ENCODE assay signal across 12 mouse cellular contexts in genomic region chr2:180359062-180359461, GRCm38 (mm10). TPM values are rescaled to one million over a fixed set of nuclear protein-coding genes. Genes with fewer than 3 reads are reported as not detected.
A peak's percentile ranks its signal among the peaks of the same experiment; 100 is the strongest.
DNase-seq lines count a peak whose midpoint lies in the region; ATAC-seq lines count a peak whose summit lies in the region.
"Had no signal": no experiment of that assay in that cellular context is flagged by ENCODE, and none has a peak within 500 bp of the region (broad histone marks: within the 10 kb centered on the region; RNA-seq: fewer than 3 reads in every experiment).

No protein-coding gene starts in this region.

- 8% methylated on average over 4 of the region's 4 CpGs for WGBS in hindbrain, embryonic 11.5 days
- WGBS in hindbrain, embryonic 13.5 days, result 11% methylated on average over 4 of the region's 4 CpGs
- 2% methylated on average over 4 of the region's 4 CpGs for WGBS in heart, embryonic 13.5 days
- WGBS in forebrain, embryonic 11.5 days, result 4% methylated on average over 4 of the region's 4 CpGs
- WGBS in kidney, embryonic 14.5 days, result 8% methylated on average over 4 of the region's 4 CpGs

- no peak for ATAC-seq in hindbrain, embryonic 11.5 days (ENCODE audit: low FRiP score)
- no peak for ATAC-seq in hindbrain, embryonic 13.5 days (ENCODE audit: low FRiP score)
- peak; percentile 43; the same call in 1 of the 2 replicates for ATAC-seq in heart, embryonic 13.5 days (ENCODE audit: extremely low read depth, insufficient number of reproducible peaks, low FRiP score, low TSS enrichment)
- no peak for ATAC-seq in forebrain, embryonic 11.5 days (replicated peaks; ENCODE audit: low FRiP score)
- ATAC-seq in kidney, embryonic 14.5 days (ENCODE audit: low FRiP score, low TSS enrichment), result no peak

- no peak overlapping the region for H3K27ac ChIP-seq in hindbrain, embryonic 11.5 days (ENCODE audit: low read depth, low read length)
- H3K27ac ChIP-seq in hindbrain, embryonic 13.5 days, result no peak overlapping the region
- no peak overlapping the region for H3K27ac ChIP-seq in heart, embryonic 13.5 days (replicated peaks)
- no peak overlapping the region for H3K27ac ChIP-seq in forebrain, embryonic 11.5 days (ENCODE audit: low read depth, low read length)
- no peak overlapping the region for H3K27ac ChIP-seq in kidney, embryonic 14.5 days (ENCODE audit: low read depth, low read length)
- H3K27ac ChIP-seq: embryonic facial prominence, embryonic 15.5 days; liver, embryonic 15.5 days had no signal

- no peaks in the 10 kb centered on the region for H3K27me3 ChIP-seq in hindbrain, embryonic 11.5 days (ENCODE audit: control insufficient read depth, insufficient read depth, low read length)
- peaks cover 15% of the 10 kb centered on the region; the same call in 1 of the 2 replicates for H3K27me3 ChIP-seq in hindbrain, embryonic 13.5 days
- H3K27me3 ChIP-seq in heart, embryonic 13.5 days (replicated peaks), result peaks cover 1% of the 10 kb centered on the region; the same call in 1 of the 2 replicates
- H3K27me3 ChIP-seq in forebrain, embryonic 11.5 days (ENCODE audit: control insufficient read depth, insufficient read depth, low read length), result no peaks in the 10 kb centered on the region
- no peaks in the 10 kb centered on the region for H3K27me3 ChIP-seq in kidney, embryonic 14.5 days (ENCODE audit: control insufficient read depth, insufficient read depth, low read length)

- no peak overlapping the region for H3K9ac ChIP-seq in hindbrain, embryonic 11.5 days (ENCODE audit: low read depth, low read length)
- no peak overlapping the region for H3K9ac ChIP-seq in hindbrain, embryonic 13.5 days
- peak overlapping the region; percentile 44 for H3K9ac ChIP-seq in heart, embryonic 13.5 days
- H3K9ac ChIP-seq in forebrain, embryonic 11.5 days (ENCODE audit: low read length), result no peak overlapping the region
- H3K9ac ChIP-seq in kidney, embryonic 14.5 days (ENCODE audit: low read depth, low read length), result no peak overlapping the region
- H3K9ac ChIP-seq: embryonic facial prominence, embryonic 15.5 days; liver, embryonic 15.5 days had no signal

- H3K4me3 ChIP-seq in hindbrain, embryonic 11.5 days (ENCODE audit: low read depth, low read length), result no peak overlapping the region
- no peak overlapping the region for H3K4me3 ChIP-seq in hindbrain, embryonic 13.5 days
- H3K4me3 ChIP-seq in heart, embryonic 13.5 days, result no peak overlapping the region
- H3K4me3 ChIP-seq in forebrain, embryonic 11.5 days (ENCODE audit: low read depth, low read length), result no peak overlapping the region
- no peak overlapping the region for H3K4me3 ChIP-seq in kidney, embryonic 14.5 days (ENCODE audit: low read length)
- H3K4me3 ChIP-seq: embryonic facial prominence, embryonic 15.5 days; liver, embryonic 15.5 days had no signal

- no peaks in the 10 kb centered on the region for H3K9me3 ChIP-seq in hindbrain, embryonic 11.5 days (ENCODE audit: control insufficient read depth, low read length)
- H3K9me3 ChIP-seq in hindbrain, embryonic 13.5 days, result no peaks in the 10 kb centered on the region
- H3K9me3 ChIP-seq in heart, embryonic 13.5 days, result no peaks in the 10 kb centered on the region
- no peaks in the 10 kb centered on the region for H3K9me3 ChIP-seq in forebrain, embryonic 11.5 days (ENCODE audit: control insufficient read depth, low read length)
- no peaks in the 10 kb centered on the region for H3K9me3 ChIP-seq in kidney, embryonic 14.5 days (ENCODE audit: control insufficient read depth, low read length)
- H3K9me3 ChIP-seq: embryonic facial prominence, embryonic 15.5 days; liver, embryonic 15.5 days had no signal

- H3K4me1 ChIP-seq in hindbrain, embryonic 11.5 days (replicated peaks; ENCODE audit: control insufficient read depth, insufficient read depth, low read length), result no peaks in the 10 kb centered on the region
- no peaks in the 10 kb centered on the region for H3K4me1 ChIP-seq in hindbrain, embryonic 13.5 days (replicated peaks)
- peaks cover 52% of the 10 kb centered on the region for H3K4me1 ChIP-seq in heart, embryonic 13.5 days
- no peaks in the 10 kb centered on the region for H3K4me1 ChIP-seq in forebrain, embryonic 11.5 days (replicated peaks; ENCODE audit: control insufficient read depth, insufficient read depth, low read length)
- H3K4me1 ChIP-seq in kidney, embryonic 14.5 days (ENCODE audit: control insufficient read depth, insufficient read depth, low read length), result no peaks in the 10 kb centered on the region
- H3K4me1 ChIP-seq: embryonic facial prominence, embryonic 15.5 days; liver, embryonic 15.5 days had no signal

- DNase-seq in hindbrain, embryonic 11.5 days (ENCODE audit: low spot score), result peak; percentile 12
- DNase-seq in urinary bladder, postnatal 14 days (ENCODE audit: low spot score), result peak; percentile 16
- no peak for DNase-seq in urinary bladder, postnatal 4 days (ENCODE audit: low spot score in 2 of 2)
- no peak for DNase-seq in spleen, postnatal 10 days (ENCODE audit: low spot score in 2 of 2)
- DNase-seq in forebrain, embryonic 11.5 days (ENCODE audit: low spot score), result no peak
- DNase-seq: kidney, adult 18-20 months had no signal

- no peaks in the 10 kb centered on the region for H3K36me3 ChIP-seq in hindbrain, embryonic 11.5 days (ENCODE audit: control insufficient read depth, insufficient read depth, low read length)
- H3K36me3 ChIP-seq in hindbrain, embryonic 13.5 days, result no peaks in the 10 kb centered on the region
- H3K36me3 ChIP-seq in heart, embryonic 13.5 days, result no peaks in the 10 kb centered on the region
- H3K36me3 ChIP-seq in forebrain, embryonic 11.5 days (ENCODE audit: control insufficient read depth, insufficient read depth, low read length), result no peaks in the 10 kb centered on the region
- no peaks in the 10 kb centered on the region for H3K36me3 ChIP-seq in kidney, embryonic 14.5 days (ENCODE audit: control insufficient read depth, insufficient read depth, low read length)
- H3K36me3 ChIP-seq: embryonic facial prominence, embryonic 15.5 days; liver, embryonic 15.5 days had no signal

- no peak overlapping the region for H3K4me2 ChIP-seq in hindbrain, embryonic 11.5 days (replicated peaks; ENCODE audit: low read depth, low read length)
- H3K4me2 ChIP-seq in hindbrain, embryonic 13.5 days, result no peak overlapping the region
- H3K4me2 ChIP-seq in heart, embryonic 13.5 days, result no peak overlapping the region
- H3K4me2 ChIP-seq in forebrain, embryonic 11.5 days (ENCODE audit: low read depth, low read length, severe bottlenecking), result no peak overlapping the region
- no peak overlapping the region for H3K4me2 ChIP-seq in kidney, embryonic 14.5 days (replicated peaks; ENCODE audit: low read depth, low read length)
- H3K4me2 ChIP-seq: embryonic facial prominence, embryonic 15.5 days; liver, embryonic 15.5 days had no signal

RNA-seq across cellular contexts. Expression of gene Gata5, which starts 24.6 kb away (rescaled TPM):
- not detected in 2 replicates for polyA plus RNA-seq in hindbrain, embryonic 11.5 days (2014; fragmentation: Nextera tagmentation; extraction: Ambion mirVana)
- polyA plus RNA-seq in hindbrain, embryonic 13.5 days (2015; fragmentation: Nextera tagmentation; extraction: Ambion mirVana), result 0.05 TPM in 1 of 2 replicates, not detected in the other
- 11.8 and 14.7 TPM in 2 replicates for polyA plus RNA-seq in heart, embryonic 13.5 days (2015; fragmentation: Nextera tagmentation; extraction: Ambion mirVana)
- polyA plus RNA-seq in forebrain, embryonic 11.5 days (2014; fragmentation: Nextera tagmentation; extraction: Ambion mirVana), result 0.05 TPM in 1 of 2 replicates, not detected in the other
- polyA plus RNA-seq in kidney, embryonic 14.5 days (2014; fragmentation: Nextera tagmentation; extraction: Ambion mirVana), result 3.5 and 4.5 TPM in 2 replicates
- polyA plus RNA-seq: embryonic facial prominence, embryonic 15.5 days; neural tube, embryonic 14.5 days had no signal

Comparison
In these comparisons a context has a peak if more than half of its experiments do, and no peak if none do; other contexts are left out.
1. DNase-seq: peak in hindbrain, embryonic 11.5 days (single experiment) and urinary bladder, postnatal 14 days (single experiment); none in urinary bladder, postnatal 4 days (0 of 2), spleen, postnatal 10 days (0 of 2) and forebrain, embryonic 11.5 days (single experiment).